Mouse (Mus musculus): Measurements from ENCODE around the gene Ywhae. TPM values are rescaled to one million over a fixed set of nuclear protein-coding genes. Genes with fewer than 3 reads are reported as not detected.

Ywhae gene
- total and polyA plus RNA-seq, 3 experiments: 129 to 1,436 (median 421) TPM

DNA sequence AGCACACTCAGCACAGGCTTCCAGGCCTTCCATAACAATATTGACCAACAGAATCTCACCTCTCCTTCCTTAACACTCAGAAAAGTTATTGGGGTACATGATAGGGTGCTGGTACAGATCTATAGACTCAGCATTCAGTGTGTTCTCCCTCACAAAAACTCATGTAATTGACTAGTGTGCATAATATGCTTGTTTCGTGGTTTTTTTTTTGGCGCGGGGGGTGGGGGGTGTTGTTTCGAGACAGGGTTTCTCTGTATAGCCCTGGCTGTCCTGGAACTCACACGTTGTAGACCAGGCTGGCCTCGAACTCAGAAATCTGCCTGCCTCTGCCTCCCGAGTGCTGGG, 5.8 kb downstream of the Ywhae start:
- Histone ChIP-seq H3K9me3 (replicated peaks; ENCODE audit: low read length) (no peaks in the 10 kb centered on the region), H3K79me2 (replicated peaks; ENCODE audit: control insufficient read depth, extremely low read depth, insufficient read depth, poor library complexity, severe bottlenecking) (peaks cover 97% of the 10 kb centered on the region), H3K4me1 (ENCODE audit: control insufficient read depth in 1 of 2, insufficient read depth in 2 of 2) (peaks cover 19 to 81% of the 10 kb centered on the region in 2 experiments), H3K4me2 (ENCODE audit: insufficient read depth, low read depth, poor library complexity, severe bottlenecking) (peak overlapping the region; percentile 57), H3K36me3 (replicated peaks in 1 of 2; ENCODE audit: control insufficient read depth in 1 of 2, insufficient read depth in 1 of 2, low read length in 1 of 2) (peaks cover 25 to 59% of the 10 kb centered on the region in 2 experiments), H3K27ac (ENCODE audit: insufficient read depth, low read depth) (peak overlapping the region; percentile 94), H3K4me3 (replicated peaks in 1 of 3; ENCODE audit: low read depth in 2 of 3, low read length in 2 of 3, poor library complexity in 1 of 3) (no peak overlapping the region), H3K9ac (ENCODE audit: insufficient read depth, low read depth) (peak overlapping the region; percentile 34), H3K27me3 (replicated peaks) (no peaks in the 10 kb centered on the region)
- TF ChIP-seq NRF1 (IDR thresholded peaks at IDR 0.05; ENCODE audit: low read depth, low read length) (no peak), MAX (IDR thresholded peaks at IDR 0.05; ENCODE audit: low read length) (0 out of 2 replicates have a peak, but pooled peaks have one; percentile 3), USF2 (conservative IDR thresholded peaks at IDR 0.05; ENCODE audit: low read depth, low read length) (no peak), MAFK (IDR thresholded peaks at IDR 0.05; ENCODE audit: insufficient replicate concordance, low read length) (peak; percentile 69; the same call in 1 of the 2 replicates), E2F4 (IDR thresholded peaks at IDR 0.05; ENCODE audit: insufficient replicate concordance, low read depth, low read length) (no peak), SIN3A (IDR thresholded peaks at IDR 0.05; ENCODE audit: low read length) (no peak), JUND (conservative IDR thresholded peaks at IDR 0.05; ENCODE audit: low read depth, low read length) (no peak), ZMIZ1 (IDR thresholded peaks at IDR 0.05; ENCODE audit: low read depth, low read length) (no peak), CTCF (conservative IDR thresholded peaks at IDR 0.05 in 1 of 2, IDR thresholded peaks at IDR 0.05 in 1 of 2; ENCODE audit: low read depth in 2 of 2, low read length in 2 of 2) (no peak), ZNF384 (IDR thresholded peaks at IDR 0.05; ENCODE audit: low read depth, low read length) (peak; percentile 76), BHLHE40 (IDR thresholded peaks at IDR 0.05; ENCODE audit: low read depth, low read length) (no peak), ZC3H11A (IDR thresholded peaks at IDR 0.05; ENCODE audit: low read depth, low read length) (no peak), PAX5 (IDR thresholded peaks at IDR 0.05; ENCODE audit: low read length) (no peak), USF1 (IDR thresholded peaks at IDR 0.05; ENCODE audit: low read depth, low read length) (no peak), UBTF (IDR thresholded peaks at IDR 0.05; ENCODE audit: low read depth, low read length) (no peak)
- in situ Hi-C loops (cut with MboI; ENCODE audit: low pct_ligation_motif_present, low pct_unique_long_range_greater_than_20kb, low sequenced_read_pairs) (no loop called here), dilution Hi-C loops (cut with MboI; ENCODE audit: extremely low pct_ligation_motif_present, extremely low pct_unique_long_range_greater_than_20kb, low sequenced_read_pairs) (no loop called here)
- no peak for DNase-seq (ENCODE audit: extremely low read depth)

DNA sequence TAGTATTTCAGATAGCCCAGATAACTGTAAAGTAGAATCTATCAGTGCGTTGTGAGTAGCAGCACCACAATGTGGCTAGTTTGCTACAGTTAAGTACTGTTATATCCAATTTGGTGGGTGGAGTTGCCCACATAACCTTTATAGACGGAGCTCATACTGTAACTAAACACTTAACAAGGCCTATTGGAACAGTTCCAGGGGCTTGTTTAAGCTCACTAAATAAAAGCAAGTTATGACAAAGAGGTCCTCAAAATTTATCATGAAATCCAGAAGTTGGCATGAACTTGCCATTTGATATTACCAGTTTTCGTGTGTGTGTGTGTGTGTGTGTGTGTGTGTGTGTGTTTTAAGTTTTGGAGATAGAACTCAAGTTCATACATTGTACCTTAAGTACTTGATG, 7.5 kb downstream of the Ywhae start:
- no peak for DNase-seq (ENCODE audit: extremely low read depth)
- Histone ChIP-seq H3K36me3 (replicated peaks in 1 of 2; ENCODE audit: control insufficient read depth in 1 of 2, insufficient read depth in 1 of 2, low read length in 1 of 2) (peaks cover 26 to 69% of the 10 kb centered on the region in 2 experiments), H3K4me1 (ENCODE audit: control insufficient read depth in 1 of 2, insufficient read depth in 2 of 2) (peaks cover 19 to 91% of the 10 kb centered on the region in 2 experiments), H3K79me2 (replicated peaks; ENCODE audit: control insufficient read depth, extremely low read depth, insufficient read depth, poor library complexity, severe bottlenecking) (peaks cover 95% of the 10 kb centered on the region), H3K27me3 (replicated peaks) (no peaks in the 10 kb centered on the region), H3K4me3 (replicated peaks in 1 of 3; ENCODE audit: low read depth in 2 of 3, low read length in 2 of 3, poor library complexity in 1 of 3) (no peak overlapping the region), H3K4me2 (ENCODE audit: insufficient read depth, low read depth, poor library complexity, severe bottlenecking) (no peak overlapping the region), H3K9me3 (replicated peaks; ENCODE audit: low read length) (no peaks in the 10 kb centered on the region), H3K27ac (ENCODE audit: insufficient read depth, low read depth) (no peak overlapping the region), H3K9ac (ENCODE audit: insufficient read depth, low read depth) (no peak overlapping the region)
- dilution Hi-C loops (cut with MboI; ENCODE audit: extremely low pct_ligation_motif_present, extremely low pct_unique_long_range_greater_than_20kb, low sequenced_read_pairs): no loop called here
- TF ChIP-seq NRF1 (IDR thresholded peaks at IDR 0.05; ENCODE audit: low read depth, low read length) (no peak), ZNF384 (IDR thresholded peaks at IDR 0.05; ENCODE audit: low read depth, low read length) (no peak), CTCF (conservative IDR thresholded peaks at IDR 0.05 in 1 of 2, IDR thresholded peaks at IDR 0.05 in 1 of 2; ENCODE audit: low read depth in 2 of 2, low read length in 2 of 2) (no peak), ETS1 (conservative IDR thresholded peaks at IDR 0.05; ENCODE audit: low read depth, low read length) (no peak), RAD21 (IDR thresholded peaks at IDR 0.05; ENCODE audit: low read depth, low read length) (no peak), TBP (conservative IDR thresholded peaks at IDR 0.05; ENCODE audit: low read depth, low read length) (no peak), GABPA (IDR thresholded peaks at IDR 0.05; ENCODE audit: insufficient replicate concordance, low read depth, low read length) (no peak), MAX (IDR thresholded peaks at IDR 0.05; ENCODE audit: low read length) (no peak), MAFK (IDR thresholded peaks at IDR 0.05; ENCODE audit: insufficient replicate concordance, low read length) (no peak)
- in situ Hi-C loops (cut with MboI; ENCODE audit: low pct_ligation_motif_present, low pct_unique_long_range_greater_than_20kb, low sequenced_read_pairs): no loop called here

Data from CH12.LX (cell line).